Mouse (Mus musculus) fat pad, adult 2 months (tissue): ENCODE results near the gene Top2a.

Source experiments
- DNase-seq: peaks from one replicate; pipeline ENCODE4 v3.0.0-alpha.2; 2011; ENCODE audit warnings: low read depth, low spot score; ENCODE audit errors: extremely low read depth

Gene Top2a

DNA sequence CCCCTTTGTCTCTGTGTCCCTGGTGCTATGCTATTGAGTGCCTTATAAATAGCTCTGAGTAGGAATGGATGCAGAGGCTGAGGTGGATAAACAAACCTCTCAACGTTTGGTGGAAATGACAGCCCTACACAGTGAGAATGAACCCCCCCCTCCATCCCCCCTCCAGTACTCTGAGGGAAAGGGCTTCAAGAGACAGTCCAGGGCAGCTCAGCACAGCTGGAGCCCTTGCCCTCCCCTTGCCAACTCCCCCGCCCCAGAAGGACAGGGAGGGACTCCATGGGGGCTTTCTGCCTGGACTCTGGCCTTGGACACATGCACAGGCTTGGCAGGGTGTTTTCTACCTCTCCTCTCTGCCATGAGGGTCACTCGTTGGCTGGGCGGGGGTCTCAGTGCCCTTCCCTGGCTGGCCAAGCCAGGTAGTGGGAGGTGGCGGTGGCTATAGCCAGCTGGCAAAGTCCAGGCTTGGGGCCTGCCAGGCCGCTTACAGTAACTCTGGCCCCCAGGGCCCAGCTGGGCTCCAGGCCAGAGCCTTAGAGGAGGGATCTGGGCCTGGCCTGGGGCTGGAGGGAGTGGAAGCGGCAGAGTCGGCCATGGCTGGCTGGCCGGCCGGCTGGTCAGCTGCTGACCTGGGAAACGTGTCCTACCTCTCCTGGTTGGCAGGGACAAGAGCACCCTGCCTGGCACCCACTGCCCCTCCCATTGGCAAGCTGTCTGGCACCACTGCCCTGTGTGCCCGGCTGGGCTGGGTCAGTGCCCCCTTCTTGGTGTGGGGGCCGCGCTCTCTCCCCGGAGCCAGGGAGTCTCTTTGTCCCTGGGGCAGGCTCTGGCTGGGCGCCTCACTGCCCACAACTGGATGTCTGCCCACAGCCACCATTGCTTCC lies 72.7 kb downstream of the Top2a start:
- no peak for DNase-seq

DNA sequence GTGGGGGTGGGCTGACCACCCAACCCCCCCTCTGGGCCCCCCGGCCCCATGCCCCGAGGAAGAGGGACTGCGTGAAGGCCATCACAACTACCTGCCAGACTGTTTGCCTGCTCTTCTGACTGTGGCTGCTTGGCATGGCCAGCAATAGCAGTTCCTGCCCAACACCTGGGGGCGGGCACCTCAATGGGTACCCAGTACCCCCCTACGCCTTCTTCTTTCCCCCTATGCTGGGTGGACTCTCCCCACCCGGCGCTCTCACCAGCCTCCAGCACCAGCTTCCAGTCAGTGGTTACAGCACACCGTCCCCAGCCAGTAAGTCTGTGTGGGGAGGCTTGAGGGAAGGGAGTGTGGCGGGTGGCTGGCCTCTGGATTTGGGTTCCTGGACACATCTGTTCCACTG lies 73.5 kb downstream of the Top2a start:
- no peak for DNase-seq

DNA sequence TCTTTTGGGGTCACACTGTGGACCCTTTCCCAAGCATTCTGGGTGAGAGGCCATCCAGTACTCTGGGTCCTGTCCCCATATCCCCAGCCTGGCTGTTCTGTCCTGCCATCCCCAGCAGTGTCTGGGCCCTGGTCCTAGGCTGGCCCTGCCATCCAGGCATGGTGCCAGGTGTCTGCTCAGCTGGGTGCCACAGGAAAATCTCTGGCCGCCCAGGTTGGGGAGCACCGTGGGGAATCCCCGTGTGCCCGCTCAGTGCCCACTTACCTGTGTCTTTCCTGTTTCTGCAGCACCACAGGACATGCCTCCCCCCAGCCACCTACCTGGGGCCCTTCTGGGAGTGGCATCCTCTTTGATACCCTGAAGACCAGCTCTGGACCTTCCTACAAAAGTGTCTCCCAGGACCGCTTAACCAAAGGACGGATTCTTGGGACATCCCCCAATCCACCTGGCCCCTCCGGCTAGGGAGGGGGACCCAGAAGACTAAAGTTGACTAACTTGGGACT lies 74.0 kb downstream of the Top2a start:
- DNase-seq = no peak

DNA sequence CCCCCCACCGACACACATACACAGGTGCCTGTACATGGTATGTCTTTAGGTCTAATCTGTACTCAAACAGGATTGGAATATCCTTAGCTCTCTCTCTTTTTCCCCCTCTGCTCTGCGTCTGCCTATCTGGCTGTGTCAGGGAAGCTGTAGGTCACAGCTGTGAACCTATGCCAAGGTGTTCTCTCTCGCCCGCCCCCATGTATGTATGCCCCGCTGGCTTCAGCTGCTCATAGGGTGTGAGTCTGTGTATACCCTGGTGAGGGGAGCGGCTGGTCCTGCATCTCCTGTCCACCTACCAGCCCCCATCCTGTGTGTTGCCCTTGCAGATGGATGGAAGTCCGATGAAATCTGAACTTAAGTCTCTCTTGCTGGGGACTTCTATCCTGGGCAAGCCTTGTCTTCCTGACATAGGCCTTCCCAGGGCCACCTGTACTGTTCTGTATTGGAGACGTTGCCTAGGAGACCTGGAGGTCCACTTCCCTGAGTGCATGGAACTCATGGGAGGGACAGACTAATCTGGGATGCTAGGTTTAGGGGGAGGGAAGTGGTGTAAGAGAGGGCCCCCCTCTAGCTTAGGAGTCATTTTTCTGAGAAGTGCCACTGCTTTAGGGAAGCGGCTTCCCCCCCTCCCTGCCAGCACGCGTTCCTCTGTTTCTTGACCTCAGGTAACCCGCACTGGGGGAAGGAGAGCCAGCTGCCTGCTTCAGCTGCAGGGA lies 74.6 kb downstream of the Top2a start:
- no peak for DNase-seq

- DNase-seq = no peak
Observed at GRCm38 (mm10) chr11:98947969-98948569, 75.9 kb downstream of the Top2a start.

- no peak for DNase-seq
Observed at GRCm38 (mm10) chr11:98945605-98945977, 78.4 kb downstream of the Top2a start.

- no peak for DNase-seq
Observed at GRCm38 (mm10) chr11:98944897-98945604, 78.9 kb downstream of the Top2a start.

DNA sequence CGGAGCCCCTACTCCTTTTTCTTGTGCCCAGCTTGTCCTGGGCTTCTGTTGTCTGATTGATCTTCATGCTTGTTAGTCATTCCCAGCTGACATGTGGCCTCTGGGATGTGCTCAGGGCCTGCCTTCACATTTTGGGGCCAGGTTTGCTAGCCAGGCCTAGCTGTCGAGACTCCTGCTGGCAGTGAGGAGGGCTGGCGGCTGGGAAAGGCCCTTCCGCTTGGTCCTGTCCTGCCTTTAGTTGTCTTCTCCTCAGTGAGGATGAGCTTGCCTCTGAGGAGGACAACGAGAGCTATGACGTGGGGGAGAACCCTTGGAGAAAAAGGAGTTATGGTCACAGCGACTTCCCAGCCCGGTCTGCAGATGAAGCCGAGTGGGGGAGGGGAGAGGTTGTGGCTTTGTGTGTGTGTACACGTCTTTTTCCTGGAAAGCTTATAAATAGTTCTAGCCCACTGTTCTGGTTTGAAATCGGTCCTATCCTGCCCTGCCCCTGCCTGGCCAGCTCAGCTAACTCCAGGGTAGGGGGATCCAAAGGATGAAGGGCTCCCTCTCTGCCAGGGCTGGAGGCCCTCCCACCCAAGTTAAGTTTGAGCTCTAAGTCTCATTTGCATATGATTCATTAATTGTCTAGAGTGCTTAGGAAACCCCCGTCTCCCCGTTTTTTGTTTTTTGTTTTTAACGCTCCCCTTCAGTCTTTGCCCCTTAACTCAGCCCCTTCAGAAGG lies 80.1 kb downstream of the Top2a start:
- DNase-seq = no peak
